Mouse (Mus musculus) kidney, adult 2 months (tissue): ENCODE measurements around the gene Arhgap25. TPM values are rescaled to one million over a fixed set of nuclear protein-coding genes. Genes with fewer than 3 reads are reported as not detected.

Experiments used
- DNase-seq: peaks from one replicate; pipeline ENCODE4 v3.0.0; 2021
- H3K27ac ChIP-seq: fragments of 200-500 bp; 2 replicates; pipeline ENCODE4 v1.5.1; 2012; ENCODE audit warnings: low read depth, low read length, control low read depth, inconsistent platforms; ENCODE audit not compliant: insufficient read depth
- H3K27me3 ChIP-seq: fragments of 200-500 bp; replicated peaks from 2 replicates; pipeline ENCODE4 v1.6.1; 2012; ENCODE audit warnings: mild to moderate bottlenecking, moderate library complexity, low read length, inconsistent platforms; ENCODE audit not compliant: control insufficient read depth, insufficient read depth
- H3K36me3 ChIP-seq: fragments of 200-500 bp; 2 replicates; pipeline ENCODE4 v1.6.1; 2012; ENCODE audit warnings: mild to moderate bottlenecking, moderate library complexity, low read length, inconsistent platforms; ENCODE audit not compliant: control insufficient read depth, insufficient read depth
- H3K4me1 ChIP-seq: fragments of 200-500 bp; 2 replicates; pipeline ENCODE4 v1.6.1; 2011; ENCODE audit warnings: low read length; ENCODE audit not compliant: control insufficient read depth, insufficient read depth
- H3K4me3 ChIP-seq: fragments of 200-500 bp; 2 replicates; pipeline ENCODE4 v1.5.1; 2011; ENCODE audit warnings: mild to moderate bottlenecking, low read depth, low read length, control low read depth; ENCODE audit not compliant: insufficient read depth
- CTCF ChIP-seq: fragments of 200-500 bp; conservative IDR thresholded peaks from 2 replicates; pipeline ENCODE4 v1.5.1; 2011; ENCODE audit warnings: low read depth, mild to moderate bottlenecking, control low read depth, low read length, moderate library complexity, mixed read lengths; ENCODE audit not compliant: insufficient read depth, insufficient read length
- POLR2A ChIP-seq: fragments of 200-500 bp; IDR thresholded peaks from one replicate; pipeline ENCODE4 v1.6.1; 2011; ENCODE audit warnings: low read depth, low read length, control low read depth
- WGBS: fragments of 180-500 bp; shearing (Covaris S2); methylation state at CpG from one replicate; pipeline ENCODE4 v1.1.7; 2018; 5-methylcytosine and 5-hydroxymethylcytosine counted together
- polyA plus RNA-seq: library from polyadenylated mRNA; depleted of rRNA; stranded (reverse); fragments of >200 nt; gene quantifications from 2 replicates; pipeline ENCODE4 v1.2.3, GENCODE M21; 2012

Arhgap25 gene
- polyA plus RNA-seq, 1 experiment: 1.5 TPM

DNA sequence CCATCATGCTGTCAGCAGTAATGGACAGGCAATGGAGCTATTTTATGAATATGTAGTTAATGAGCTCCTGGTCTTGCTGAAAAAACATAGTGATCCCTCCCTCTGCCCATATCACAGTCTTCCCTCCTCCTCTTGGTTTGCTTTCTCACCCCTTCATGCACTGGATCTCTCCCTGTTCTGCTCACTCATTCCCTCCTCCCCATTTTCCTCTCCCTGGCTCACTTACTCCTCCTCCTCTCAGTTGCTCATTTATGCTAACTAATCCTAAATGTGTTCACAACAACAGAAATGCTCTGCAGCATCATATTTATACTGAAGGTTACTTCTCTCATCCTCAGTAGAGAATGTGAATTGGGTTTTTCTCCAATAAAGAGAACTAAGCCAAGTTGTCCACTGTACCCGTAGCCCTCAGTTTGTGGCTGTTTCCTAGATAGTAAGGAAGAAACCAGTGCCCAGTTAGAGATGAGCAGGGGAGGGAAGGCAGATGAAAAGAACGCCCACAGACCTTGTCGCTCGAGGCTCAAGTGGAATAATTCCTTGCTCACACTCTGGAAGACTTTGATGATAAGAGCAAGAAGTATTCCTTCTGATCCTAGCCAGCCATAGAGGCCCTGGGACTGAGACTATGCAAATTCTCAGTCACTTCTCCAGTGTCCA is 15.2 kb downstream of the Arhgap25 start:
- no peak for DNase-seq
- Histone ChIP-seq H3K27me3 (no peaks in the 10 kb centered on the region), H3K4me1 (peaks cover 4% of the 10 kb centered on the region; the same call in 1 of the 2 replicates), H3K36me3 (no peaks in the 10 kb centered on the region), H3K4me3 (no peak overlapping the region), H3K27ac (no peak overlapping the region)
- TF ChIP-seq POLR2A: no peak
- no peak for TF ChIP-seq CTCF
- 90% methylated on average over 4 of the region's 4 CpGs for WGBS

DNA sequence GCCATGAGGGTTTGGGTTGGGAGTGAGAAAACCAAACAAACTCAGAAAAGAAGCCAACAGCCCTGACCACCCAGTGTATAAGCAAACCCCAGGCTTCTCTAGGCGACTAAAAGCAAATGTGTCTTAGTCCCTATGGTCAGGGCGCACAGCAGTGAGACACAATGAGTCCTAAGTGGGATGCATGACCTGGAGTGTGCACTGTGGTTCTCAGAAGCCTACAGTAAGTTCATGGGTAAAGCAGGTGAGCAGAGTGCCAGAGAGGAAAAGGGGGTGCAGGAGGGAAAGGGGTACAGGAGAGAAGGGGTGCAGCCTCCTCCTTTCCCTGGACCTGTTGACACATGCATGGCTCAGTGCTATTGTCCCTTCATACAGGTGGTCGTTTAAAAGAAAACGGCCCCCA is 18.7 kb downstream of the Arhgap25 start:
- TF ChIP-seq POLR2A: no peak
- TF ChIP-seq CTCF: no peak

DNA sequence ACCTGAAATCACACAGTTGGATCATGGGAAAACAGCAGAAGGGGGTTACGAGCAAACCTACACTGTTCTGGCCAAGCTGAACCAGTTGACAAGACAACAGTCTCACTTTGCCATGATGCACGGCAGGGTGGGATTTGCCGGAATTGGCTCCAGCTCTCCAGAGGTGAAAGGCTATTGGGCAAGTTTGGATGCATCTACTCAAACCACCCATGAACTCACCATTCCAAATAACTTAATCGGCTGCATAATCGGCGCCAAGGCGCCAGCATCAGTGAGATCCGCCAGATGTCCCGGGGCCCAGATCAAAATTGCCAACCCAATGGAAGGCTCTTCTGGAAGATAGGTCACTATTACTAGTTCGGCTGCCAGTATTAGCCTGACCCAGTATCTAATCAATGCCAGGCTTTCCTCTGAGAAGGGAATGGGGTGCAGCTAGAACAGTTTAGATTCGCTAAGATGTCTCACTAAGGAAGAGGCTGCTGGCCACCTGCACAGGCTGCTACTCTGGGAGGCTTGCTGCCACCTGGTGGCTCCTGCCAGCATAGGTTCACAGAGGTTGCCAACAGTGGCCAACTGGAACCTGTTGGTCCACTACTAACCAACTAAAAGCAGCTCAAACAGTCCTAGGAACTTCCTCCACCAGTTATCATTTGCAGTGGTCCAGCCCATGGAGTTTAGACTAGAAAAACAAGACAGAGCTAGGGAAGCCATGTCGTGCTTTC is 19.9 kb downstream of the Arhgap25 start:
- DNase-seq: peak; percentile 83
- Histone ChIP-seq H3K4me3 (no peak overlapping the region), H3K27me3 (no peaks in the 10 kb centered on the region), H3K27ac (no peak overlapping the region), H3K36me3 (no peaks in the 10 kb centered on the region), H3K4me1 (no peaks in the 10 kb centered on the region)
- TF ChIP-seq POLR2A (no peak), CTCF (peak; percentile 89)
- WGBS: 76% methylated on average over 12 of the region's 12 CpGs

More for the DNA sequence above, 18.7 kb downstream of the Arhgap25 start:
- Histone ChIP-seq H3K36me3 (no peaks in the 10 kb centered on the region), H3K4me3 (no peak overlapping the region), H3K27ac (no peak overlapping the region), H3K4me1 (no peaks in the 10 kb centered on the region), H3K27me3 (no peaks in the 10 kb centered on the region)
- WGBS: 88% methylated on average over 4 of the region's 4 CpGs
- no peak for DNase-seq

DNA sequence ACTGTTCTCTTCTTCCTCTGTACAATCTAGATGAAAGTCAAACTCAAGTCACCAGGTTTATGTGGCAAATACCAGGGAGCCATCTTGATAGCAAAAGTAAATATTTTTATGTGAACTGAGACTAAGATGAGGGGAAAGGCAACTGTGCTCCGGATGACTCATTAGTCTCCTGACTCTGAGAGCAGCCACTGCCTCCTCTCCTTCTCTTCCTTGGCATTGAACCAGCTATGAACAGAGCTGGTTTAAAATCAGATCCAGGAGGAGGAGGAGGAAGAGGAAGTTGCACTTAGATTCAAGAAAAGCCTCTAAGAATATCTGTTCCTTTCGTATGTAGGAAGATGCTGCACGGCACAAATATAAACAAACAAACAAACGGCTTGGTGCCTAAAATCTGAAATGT is 22.1 kb downstream of the Arhgap25 start:
- H3K36me3 ChIP-seq: no peaks in the 10 kb centered on the region
- DNase-seq: peak; percentile 16
- H3K4me3 ChIP-seq: no peak overlapping the region
- TF ChIP-seq POLR2A: no peak
- no peak for TF ChIP-seq CTCF
- no peaks in the 10 kb centered on the region for H3K4me1 ChIP-seq
- H3K27me3 ChIP-seq: no peaks in the 10 kb centered on the region
- 49% methylated on average over 4 of the region's 4 CpGs for WGBS
- H3K27ac ChIP-seq: no peak overlapping the region

DNA sequence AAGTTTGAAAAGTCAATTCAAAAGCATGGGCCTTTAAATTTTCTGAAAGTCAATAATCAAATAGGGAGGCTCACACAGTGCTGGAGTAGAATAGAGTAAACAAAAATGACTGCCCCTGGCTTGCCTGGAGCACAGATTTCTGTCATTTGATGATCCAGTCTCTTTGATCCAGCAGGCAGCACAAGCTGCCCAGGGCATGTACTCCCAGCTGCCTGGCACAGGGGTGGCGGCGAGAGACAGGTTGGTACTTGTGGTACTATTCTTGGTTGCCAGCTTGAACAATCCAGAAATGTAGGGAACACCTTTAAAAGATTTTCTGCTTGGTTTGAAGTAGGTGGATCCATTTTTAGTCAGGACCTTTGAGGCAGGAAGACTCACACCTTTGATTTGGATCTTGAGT is 23.3 kb downstream of the Arhgap25 start:
- no peak overlapping the region for H3K27ac ChIP-seq
- H3K4me3 ChIP-seq: no peak overlapping the region
- no peak for TF ChIP-seq POLR2A
- TF ChIP-seq CTCF: no peak
- WGBS: 91% methylated on average over 2 of the region's 2 CpGs
- no peaks in the 10 kb centered on the region for H3K36me3 ChIP-seq
- no peaks in the 10 kb centered on the region for H3K27me3 ChIP-seq
- H3K4me1 ChIP-seq: no peaks in the 10 kb centered on the region
- DNase-seq: no peak

DNA sequence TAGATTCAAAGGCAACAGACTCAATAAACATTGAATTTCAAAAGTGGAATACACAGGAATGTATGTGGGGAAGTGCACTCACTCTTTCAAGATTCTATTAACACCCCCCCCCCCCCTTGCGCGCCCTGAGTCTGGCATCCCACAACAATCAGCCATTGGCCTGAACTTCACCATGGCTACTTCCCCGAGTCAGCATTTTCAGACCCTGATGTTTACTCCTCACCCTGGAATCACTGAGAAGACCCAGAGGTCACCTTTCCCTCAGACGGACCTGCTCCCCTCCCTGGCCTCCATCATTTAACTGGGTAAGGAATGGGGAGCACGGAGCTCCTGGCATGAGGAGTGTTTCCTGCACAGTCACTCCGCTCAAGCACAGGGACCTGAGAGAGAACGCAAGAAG is 28.2 kb downstream of the Arhgap25 start:
- H3K27me3 ChIP-seq: no peaks in the 10 kb centered on the region
- no peak overlapping the region for H3K27ac ChIP-seq
- no peak overlapping the region for H3K4me3 ChIP-seq
- no peaks in the 10 kb centered on the region for H3K36me3 ChIP-seq
- TF ChIP-seq CTCF (no peak), POLR2A (no peak)
- H3K4me1 ChIP-seq: no peaks in the 10 kb centered on the region
- DNase-seq: no peak
- 76% methylated on average over 7 of the region's 7 CpGs for WGBS

DNA sequence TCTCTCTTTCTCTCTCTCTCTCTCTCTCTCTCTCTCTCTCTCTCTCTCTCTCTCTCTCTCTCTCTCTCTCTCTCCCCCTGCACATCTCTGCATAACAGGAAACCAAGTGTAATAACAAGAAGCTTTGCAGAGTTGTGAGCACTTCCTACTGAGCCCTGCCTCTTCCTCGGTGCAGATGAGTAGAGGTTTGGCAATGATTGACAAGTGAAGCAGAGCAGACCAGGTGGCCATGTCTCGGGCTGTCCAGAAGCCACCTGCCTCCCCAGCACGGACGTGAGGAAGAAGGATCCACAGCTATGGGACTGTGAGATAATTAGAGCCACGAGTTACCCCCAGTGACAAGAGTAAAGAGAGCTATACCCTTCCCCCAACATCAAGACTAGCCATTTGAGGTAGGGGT is 29.1 kb downstream of the Arhgap25 start:
- DNase-seq: no peak
- Histone ChIP-seq H3K4me1 (no peaks in the 10 kb centered on the region), H3K27me3 (no peaks in the 10 kb centered on the region), H3K4me3 (no peak overlapping the region), H3K36me3 (no peaks in the 10 kb centered on the region), H3K27ac (no peak overlapping the region)
- TF ChIP-seq CTCF (no peak), POLR2A (no peak)
- WGBS: 45% methylated on average over 5 of the region's 5 CpGs

DNA sequence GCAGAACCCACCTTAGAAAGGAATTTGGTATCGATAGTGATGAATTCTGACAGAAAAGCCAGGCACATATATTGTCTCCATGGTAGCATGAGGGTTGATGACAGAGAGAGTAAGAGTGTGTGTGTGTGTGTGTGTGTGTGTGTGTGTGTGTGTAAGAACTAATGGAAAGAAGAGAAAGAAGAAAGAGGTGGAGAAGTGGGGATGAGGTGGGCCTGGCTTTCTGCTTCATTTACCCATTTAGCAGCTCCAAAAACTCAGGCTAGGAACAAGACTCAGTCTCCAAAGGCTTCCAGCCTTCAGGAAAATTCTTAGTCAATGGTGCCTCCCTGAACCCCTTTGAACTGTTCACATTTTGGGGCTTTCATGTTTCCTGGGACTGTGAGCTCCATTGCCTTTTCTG is 29.5 kb downstream of the Arhgap25 start:
- Histone ChIP-seq H3K27ac (no peak overlapping the region), H3K4me1 (no peaks in the 10 kb centered on the region)
- 90% methylated on average over 1 of the region's 1 CpGs for WGBS

More for the DNA sequence above, 29.5 kb downstream of the Arhgap25 start:
- no peak for DNase-seq
- no peaks in the 10 kb centered on the region for H3K36me3 ChIP-seq
- no peak overlapping the region for H3K4me3 ChIP-seq
- no peak for TF ChIP-seq CTCF
- no peak for TF ChIP-seq POLR2A
- no peaks in the 10 kb centered on the region for H3K27me3 ChIP-seq
